Mouse (Mus musculus): ENCODE data around the gene Gm12258. TPM values are rescaled to one million over a fixed set of nuclear protein-coding genes. Genes with fewer than 3 reads are reported as not detected.
"Not testable (repeated sequence)": the region's sequence is repeated elsewhere in the genome, so short reads cannot be mapped to it uniquely, and the experiment has no call there.

The Gm12258 gene
- 4.6 and 6.2 TPM in 2 replicates for polyA plus RNA-seq (2012; rRNA removed)

DNA sequence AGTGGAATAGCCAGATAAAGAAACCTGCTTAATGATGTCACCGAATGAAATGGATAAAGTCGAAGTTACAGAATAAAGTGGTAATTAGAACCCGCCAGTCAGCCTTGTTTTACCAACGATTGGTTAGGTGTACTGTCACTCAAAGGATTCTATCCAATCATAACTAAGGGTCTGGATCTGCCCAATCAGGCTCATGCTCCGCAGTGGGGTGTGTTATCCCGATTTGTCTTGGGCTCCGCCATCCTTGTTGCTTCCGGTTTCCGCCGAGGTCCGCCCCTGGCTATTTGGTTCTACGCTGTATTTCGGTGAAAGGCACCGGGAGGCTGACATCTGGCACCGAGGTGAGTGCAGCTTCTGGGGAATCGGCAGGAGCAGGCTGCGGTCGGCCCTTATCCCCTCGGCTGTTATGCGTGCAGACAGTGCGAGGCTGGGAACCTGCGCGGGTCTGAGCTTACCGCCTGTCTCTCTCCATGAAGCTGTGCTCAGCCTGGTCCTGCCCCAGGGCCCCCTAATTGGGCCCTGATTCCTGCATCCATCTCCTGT is at the start of gene Gm12258:
TSS of gene Gm12258 (plus strand) at position 240 of the 543 bp plus-strand sequence.
- peak; percentile 96 for DNase-seq (ENCODE audit: low read depth)

DNA sequence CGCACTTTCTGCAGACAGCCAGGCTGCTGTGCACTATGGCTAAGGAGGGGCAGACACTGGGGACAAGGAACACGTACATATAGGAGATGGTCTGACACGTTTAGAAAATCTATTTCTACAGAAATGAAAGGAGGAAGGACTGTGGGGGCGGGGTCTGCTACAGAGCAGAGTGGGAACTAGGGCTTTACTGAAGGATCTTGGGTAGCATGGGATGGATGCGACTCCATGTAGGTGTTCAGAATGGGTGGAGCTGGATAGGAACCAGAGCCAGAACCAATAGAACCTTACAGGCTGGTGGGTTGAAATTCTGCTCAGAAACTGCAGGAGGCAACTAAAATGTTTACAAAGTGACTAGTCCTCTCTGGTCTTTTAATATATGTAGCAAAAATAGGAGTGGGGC is 47.2 kb upstream of the Gm12258 start:
- no peak for DNase-seq (ENCODE audit: low read depth)

DNA sequence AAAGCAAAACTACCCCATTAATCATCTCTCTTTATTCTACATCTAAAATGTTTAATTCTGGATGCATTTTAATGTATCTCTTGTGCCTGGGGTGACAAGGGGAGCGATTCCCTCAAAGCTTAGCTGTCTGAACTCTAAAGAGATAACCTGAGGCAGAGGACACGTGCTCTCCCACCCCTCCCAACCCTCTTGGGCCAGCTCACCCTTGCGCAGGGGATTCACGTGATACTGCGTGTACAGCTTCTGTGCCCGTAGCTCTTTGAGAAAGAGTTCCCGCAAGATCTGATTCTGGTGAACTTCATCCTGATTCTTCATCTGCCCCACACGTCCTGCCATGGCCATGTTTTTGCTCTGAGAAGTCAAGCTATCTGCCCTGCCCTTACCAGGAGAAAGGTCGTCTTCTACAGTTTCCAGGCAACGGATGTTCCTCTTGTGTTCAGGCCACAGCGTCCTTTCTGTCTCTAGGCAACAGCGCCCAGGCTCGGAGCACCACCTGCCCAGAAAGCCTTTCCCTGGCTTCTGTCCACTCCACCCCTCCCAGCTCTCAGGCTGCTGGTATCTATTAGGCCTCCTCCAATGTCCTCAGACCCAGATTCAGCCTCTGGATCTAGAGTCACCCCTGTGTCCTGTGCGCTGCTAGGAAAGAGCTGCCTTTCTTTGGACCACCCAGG is 45.3 kb upstream of the Gm12258 start, which contains the start of gene Fam183b:
TSS of gene Fam183b (minus strand) at position 403 of the 671 bp plus-strand sequence.
- DNase-seq (ENCODE audit: low read depth) = no peak

DNA sequence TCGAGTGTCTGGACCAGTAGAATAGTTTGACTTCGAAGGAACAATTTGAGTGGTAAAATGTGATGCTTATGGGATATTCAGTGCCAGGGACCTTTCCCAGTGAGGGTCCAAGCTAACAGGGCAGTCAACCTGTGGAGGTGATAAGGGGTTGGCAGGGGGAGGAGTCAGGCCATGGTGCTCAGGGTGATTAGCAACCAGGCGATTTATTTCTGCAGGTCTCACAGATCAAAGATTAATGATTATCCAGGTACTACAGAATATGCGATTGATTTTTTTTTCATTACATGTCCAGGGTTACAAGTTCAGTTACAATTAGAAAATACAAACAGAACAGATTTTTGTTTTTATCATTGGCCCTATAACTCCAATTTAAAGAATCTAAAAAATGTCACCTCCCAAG is 43.1 kb upstream of the Gm12258 start:
- DNase-seq (ENCODE audit: low read depth) = no peak

DNA sequence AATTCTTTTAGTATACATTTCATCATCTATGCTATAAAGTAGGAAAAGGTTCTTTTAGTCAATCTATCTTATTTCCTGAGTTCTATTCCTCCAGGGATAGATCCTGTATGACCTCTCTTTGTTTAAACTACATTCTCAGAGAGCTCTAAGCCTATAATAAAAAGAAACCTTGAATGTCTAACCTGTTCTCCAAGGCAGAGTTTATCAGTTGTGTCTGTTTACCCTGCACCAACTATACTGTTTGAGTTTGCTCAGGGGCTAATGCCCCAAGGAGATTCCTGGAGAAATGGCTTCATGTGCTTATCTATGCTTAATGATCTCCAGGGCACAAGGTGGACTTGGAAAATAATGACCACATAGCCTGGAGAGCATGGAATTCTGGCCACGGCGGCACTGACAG is 42.6 kb upstream of the Gm12258 start:
- DNase-seq (ENCODE audit: low read depth) = no peak

DNA sequence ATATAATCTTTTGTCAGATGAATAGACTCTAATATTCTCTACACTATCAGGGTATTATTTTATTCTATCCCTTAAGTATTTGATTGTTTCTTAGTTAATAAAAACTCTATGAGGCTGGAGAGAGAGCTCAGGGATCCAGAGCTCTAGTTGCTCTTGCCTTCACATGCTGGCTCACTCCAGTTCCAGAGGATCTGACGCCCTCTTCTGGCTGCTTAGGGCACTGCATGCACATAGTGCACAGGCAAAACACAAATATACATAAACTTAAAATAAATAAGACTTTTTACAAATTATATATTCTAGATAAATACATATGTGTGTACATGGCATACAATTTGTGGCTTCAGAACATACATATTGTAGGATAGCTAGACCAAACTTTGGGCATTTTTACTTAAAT is 35.0 kb upstream of the Gm12258 start:
- no peak for DNase-seq (ENCODE audit: low read depth)

DNA sequence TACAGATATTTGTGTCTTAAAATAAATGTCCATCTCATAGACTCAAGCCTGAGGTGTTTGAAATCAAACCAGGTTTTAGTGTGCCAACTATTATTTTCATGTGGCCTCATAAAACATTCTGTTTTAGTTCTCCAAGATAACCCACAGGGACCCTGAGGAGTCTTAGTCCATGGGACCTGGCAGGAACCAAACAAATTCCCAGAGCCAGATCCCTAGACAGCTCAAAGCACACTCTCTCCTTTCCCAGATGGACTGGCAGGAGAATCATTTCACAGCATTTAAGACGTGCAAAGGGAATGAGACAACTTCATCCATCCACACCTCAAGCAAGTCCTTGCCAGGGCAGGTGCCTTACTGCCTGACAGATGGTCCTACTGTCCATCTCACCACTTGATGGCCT is 32.3 kb upstream of the Gm12258 start, which contains the start of gene Olfr313:
TSS of gene Olfr313 (plus strand) at position 301 of the 400 bp plus-strand sequence.
- DNase-seq (ENCODE audit: low read depth) = not testable (repeated sequence)

DNA sequence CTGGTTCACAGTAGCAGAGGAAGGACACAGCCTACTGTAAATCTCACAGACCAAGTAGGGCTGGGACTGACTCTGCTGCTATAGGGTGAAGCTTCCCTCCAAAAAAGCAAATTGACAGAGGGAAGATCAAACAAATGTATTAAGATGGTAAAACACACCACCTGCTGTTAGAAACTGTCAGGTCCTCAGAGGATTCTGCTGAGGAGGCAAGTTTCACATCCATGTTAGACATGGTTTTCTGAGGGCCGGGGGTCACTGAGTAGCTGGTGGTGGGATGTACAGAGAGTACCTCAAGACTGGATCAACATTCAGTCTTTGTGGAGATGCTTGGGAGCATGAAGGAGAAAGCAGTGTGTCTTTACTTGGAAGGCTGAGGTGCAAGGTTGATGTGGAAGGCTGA is 31.3 kb upstream of the Gm12258 start:
- DNase-seq (ENCODE audit: low read depth) = no peak

DNA sequence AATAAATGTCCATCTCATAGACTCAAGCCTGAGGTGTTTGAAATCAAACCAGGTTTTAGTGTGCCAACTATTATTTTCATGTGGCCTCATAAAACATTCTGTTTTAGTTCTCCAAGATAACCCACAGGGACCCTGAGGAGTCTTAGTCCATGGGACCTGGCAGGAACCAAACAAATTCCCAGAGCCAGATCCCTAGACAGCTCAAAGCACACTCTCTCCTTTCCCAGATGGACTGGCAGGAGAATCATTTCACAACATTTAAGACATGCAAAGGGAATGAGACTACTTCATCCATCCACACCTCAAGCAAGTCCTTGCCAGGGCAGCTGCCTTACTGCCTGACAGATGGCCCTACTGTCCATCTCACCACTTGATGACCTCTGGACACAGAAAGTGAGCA is 18.0 kb upstream of the Gm12258 start, which contains the start of gene Olfr312:
TSS of gene Olfr312 (plus strand) at position 301 of the 400 bp plus-strand sequence.
- not testable (repeated sequence) for DNase-seq (ENCODE audit: low read depth)

DNA sequence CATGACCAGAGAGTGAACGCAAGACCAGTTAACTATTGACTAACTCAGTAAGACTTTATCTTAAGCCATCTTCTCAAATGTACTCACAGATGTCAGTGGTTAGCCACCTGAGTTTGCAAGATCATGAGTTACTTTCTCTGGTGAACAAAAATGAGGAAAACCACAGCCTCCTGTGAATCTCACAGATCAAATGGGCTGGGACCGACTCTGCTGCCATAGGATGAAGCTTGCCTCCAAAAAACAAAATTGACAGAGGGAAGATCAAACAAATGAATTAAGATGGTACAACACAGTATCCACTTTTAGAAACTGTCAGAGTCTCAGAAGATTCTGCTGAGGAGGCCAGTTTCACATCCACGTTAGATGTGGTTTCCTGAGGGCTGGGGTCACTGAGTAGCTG is 17.2 kb upstream of the Gm12258 start:
- DNase-seq (ENCODE audit: low read depth) = no peak

DNA sequence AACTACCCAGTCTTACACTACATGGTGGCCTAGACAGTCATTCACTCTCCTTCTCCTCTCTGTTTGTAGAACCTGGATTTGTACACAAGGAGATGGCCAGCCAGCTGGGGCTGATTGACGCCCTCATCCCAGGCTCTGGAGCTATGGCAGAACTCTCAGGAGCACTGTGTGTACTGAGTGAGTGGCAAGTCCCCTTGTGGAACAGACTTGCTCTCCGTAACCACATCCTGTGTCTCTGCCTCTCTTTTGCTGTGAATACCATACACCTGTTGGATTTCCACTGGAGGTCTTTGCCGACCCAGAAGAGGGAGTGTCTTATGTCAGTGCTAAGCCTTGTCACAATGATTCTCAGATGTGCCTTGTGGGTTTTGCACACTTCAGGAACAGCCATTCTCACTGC is 14.4 kb upstream of the Gm12258 start:
- DNase-seq (ENCODE audit: low read depth) = not testable (repeated sequence)

DNA sequence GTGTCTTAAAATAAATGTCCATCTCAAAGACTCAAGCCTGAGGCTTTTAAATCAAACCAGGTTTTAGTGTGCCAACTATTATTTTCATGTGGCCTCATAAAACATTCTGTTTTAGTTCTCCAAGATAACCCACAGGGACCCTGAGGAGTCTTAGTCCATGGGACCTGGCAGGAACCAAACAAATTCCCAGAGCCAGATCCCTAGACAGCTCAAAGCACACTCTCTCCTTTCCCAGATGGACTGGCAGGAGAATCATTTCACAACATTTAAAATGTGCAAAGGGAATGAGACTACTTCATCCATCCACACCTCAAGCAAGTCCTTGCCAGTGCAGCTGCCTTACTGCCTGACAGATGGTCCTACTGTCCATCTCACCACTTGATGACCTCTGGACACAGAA is 8.0 kb upstream of the Gm12258 start, which contains the start of gene Olfr311:
TSS of gene Olfr311 (plus strand) at position 301 of the 400 bp plus-strand sequence.
- DNase-seq (ENCODE audit: low read depth) = not testable (repeated sequence)

DNA sequence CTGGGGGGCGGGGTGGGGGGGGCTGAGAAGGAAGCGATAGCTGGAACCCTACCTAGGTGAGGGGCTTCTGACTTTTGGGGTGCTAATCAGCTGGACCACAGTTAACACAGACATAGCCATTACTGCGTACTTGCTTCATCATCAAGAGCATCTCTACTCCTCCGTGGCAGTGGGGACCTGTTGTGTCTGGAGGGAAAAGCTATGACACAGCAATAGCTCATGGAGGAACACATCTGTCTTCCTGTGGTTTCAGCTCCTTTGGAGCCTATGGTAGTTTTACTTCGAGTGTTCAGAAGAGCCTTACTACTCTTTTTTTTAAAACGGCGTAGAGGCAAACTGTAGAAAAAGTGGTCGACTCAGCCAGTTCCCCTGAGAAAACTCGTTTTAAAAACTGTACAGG is 678 bp downstream of the Gm12258 start:
- DNase-seq (ENCODE audit: low read depth) = no peak

DNA sequence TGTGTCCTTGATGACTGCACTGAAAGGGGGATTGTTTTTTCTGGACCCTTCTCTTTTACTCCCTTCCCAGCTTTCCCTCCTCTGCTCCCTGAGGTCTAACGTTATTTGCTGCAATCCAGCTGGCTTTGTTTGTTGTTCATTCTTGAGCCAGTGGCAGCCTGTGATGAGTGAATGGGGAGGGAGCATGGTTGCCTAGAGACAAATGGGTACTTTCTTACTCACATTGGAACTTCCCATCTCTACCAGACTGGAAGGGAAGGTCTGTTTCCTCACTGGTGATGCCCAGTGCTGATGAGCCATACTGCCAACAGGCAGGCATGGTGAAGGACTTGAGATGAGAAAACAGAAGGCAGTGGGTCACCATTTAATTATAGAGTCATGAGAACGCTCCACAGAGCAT is 2.8 kb downstream of the Gm12258 start:
- no peak for DNase-seq (ENCODE audit: low read depth)

DNA sequence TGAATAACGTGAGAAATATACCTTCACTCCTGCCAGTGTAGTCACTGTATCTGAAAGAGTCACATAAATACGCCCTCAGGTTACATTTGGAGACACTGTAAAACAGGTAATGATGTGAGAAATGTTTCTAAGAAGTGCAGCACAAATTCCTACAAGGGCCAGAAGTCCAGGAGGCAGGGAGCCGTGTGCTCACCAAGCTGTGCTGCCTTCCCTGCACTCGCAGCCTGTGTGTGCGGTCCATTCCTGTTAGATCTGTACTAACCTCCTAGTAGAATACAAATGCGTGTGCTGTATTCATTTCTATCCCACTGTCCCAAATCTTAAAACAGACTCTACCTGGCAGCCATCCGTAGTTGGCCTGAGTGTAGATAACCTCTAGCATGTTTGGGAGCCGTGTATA is 13.8 kb downstream of the Gm12258 start:
- DNase-seq (ENCODE audit: low read depth) = no peak

DNA sequence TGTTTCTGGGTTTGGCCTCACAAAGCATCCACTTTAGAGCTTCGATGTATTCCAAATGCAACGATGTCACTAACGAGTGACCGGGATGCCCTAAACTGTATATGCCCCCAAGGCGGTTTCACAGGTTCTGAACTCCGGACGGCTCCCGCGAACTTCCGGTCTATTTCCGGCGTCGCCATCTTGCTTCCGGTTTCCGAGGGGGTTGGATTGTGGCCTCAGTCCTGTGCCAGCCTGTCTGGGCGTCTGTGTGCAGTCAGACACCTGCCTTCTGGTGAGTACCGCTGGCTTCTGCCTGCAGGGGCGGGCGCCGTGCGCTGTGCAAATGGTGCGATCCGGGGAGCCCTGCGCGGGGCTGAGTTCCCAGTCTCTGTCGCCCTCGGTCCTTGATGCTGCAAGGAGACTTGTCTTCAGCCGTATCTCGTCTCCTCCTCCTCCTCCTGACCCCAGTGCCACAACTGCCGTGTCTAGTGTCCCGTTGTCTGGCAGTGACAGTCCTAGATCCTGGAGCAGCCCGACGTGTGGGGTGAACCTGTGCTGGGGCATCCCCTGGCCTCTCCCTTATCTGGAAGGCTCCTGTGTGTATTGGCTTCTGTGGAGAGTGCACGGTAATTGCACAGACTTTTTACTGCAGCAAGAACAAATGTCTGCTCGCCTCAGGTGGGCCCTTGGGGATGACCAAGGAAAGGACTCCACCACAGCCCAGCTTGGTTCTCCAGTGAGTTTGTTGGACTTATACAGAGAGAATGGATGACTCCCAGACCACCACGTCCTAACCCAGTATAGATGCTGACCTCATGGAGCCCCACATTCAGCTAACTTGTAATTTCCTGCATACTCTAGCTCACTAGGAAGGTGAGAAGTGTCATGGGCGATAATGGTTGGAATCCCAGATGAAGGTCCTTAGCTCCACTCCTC is 20.3 kb downstream of the Gm12258 start, which contains the start of gene 2810021J22Rik:
TSS of gene 2810021J22Rik (plus strand) at position 178 of the 915 bp plus-strand sequence.
- peak; percentile 23 for DNase-seq (ENCODE audit: low read depth)

DNA sequence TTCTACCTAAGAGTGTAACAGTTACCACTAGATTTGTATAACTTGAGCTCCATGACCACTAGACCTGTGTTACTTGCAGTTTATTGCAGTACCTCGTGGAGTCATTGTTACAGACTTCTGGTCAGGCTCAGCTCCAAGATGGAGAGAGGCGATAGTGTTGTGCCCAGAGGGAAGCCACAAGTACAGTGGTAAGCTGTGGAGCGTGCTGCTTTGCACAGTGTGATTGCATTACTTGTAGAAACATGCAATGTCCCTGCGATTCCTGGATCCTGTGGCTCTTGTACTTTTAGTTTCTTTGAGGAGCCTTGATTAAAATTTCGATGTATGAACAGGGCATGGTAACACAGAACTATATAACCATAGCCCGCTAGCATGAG is 21.0 kb downstream of the Gm12258 start:
- peak; percentile 54 for DNase-seq (ENCODE audit: low read depth)

DNA sequence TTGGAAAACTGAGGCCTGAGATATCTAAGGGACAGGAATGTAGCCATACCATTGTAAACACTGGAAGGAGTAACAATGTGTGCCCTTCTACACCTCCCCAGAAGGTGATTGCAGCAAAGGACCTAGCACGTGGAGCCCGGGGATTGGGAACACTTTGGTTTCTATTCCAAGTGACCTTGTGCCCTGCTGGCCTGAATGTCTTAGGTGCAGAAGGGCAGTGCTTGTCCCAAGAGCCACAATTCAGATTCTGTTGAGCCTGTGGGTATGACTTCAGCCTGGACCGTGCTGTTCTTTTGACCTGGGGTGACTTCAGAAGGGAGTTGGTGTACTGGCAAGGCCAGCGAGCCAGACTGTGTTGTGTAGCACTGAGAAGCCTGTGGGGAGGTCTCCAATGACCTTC is 24.0 kb downstream of the Gm12258 start:
- DNase-seq (ENCODE audit: low read depth) = no peak

DNA sequence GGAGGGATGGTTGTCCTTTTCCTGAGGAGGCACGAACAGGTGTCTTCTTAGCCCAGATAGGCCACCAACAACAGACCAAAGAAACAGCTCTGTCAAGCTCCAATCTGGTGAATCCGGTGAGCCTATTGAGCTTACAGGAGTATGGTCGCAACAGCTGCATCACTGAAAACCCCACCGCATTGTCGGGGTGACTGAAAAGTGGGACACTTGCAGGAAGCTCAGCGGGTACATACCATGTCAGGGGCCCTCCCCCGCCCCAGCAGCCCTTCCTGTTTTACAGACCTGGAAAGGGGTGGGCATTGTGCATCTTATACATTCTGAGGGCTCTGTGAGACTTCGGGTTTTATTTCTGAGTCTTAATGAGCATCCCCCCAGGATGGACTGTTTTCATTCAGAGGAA is 36.8 kb downstream of the Gm12258 start:
- no peak for DNase-seq (ENCODE audit: low read depth)

DNA sequence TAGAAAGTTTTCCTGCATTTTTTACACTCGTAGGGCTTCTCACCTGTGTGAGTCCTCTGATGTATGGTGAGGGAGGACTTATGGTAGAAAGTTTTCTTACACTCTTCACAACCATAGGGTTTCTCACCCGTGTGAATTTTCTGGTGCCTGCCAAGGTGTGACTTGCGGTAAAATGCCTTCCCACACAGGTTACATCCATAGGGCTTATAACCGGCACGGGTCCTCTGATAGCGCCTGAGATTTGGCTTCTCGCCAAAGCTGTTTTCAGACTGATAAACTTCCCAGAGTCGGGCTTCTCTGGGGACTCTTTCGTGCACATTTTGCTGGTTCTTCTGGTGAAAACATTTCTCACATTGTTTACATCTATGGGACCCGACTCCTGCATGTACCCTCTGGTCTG is 43.6 kb downstream of the Gm12258 start:
- no peak for DNase-seq (ENCODE audit: low read depth)

DNA sequence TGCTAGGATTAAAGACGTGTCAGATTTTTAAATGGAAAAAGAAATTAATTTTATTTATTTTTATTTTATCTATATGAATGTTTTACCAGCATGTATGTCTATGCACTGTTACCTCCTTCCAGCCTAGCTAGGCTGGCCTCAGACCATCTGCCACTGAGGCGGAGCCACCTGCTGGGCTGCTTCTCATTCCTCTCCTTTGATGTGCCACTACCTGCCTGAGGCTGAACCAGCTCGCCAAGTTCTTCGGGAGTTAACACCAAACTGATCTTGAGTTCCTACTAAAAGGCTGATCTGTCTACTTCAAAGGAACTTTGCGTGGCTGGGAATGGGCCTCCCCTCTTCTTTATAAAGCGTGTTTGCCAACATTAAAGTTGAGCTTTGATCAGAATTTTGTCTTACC is 47.5 kb downstream of the Gm12258 start:
- DNase-seq (ENCODE audit: low read depth) = no peak

DNA sequence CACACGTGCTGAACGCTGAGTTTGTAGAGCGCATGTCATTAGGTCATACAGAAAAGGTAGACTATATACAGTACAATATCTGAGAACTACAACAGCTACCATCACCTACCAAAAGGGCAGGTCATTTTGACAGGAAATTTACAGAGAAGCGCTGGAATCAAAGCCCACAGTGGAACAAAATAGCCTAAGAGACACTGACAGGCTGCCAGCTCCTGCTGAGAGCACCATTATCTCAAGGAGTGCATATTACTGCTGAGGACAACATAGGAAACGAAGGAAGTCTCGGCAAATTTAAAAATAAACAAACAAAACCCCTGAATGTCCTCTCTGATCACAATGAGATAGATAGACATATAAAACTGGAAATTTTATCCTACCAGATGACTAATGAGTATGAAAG is 50.5 kb downstream of the Gm12258 start:
- no peak for DNase-seq (ENCODE audit: low read depth)
